Mouse (Mus musculus) frontal cortex, postnatal 25 days (tissue): ENCODE data around the gene Arhgap27.

ENCODE experiments used
- DNase-seq, 2 experiments: peaks; one replicate each; pipeline ENCODE4 v3.0.0; 2022; ENCODE audit warnings: low spot score in 2 of 2

The Arhgap27 gene

GRCm38 (mm10) chr11:103381505-103381904 lies 18.0 kb upstream of the Arhgap27 start:
- no peak for DNase-seq

- DNase-seq = no peak
Observed at GRCm38 (mm10) chr11:103380460-103380859, 17.0 kb upstream of the Arhgap27 start.

- DNase-seq = no peak
Observed at GRCm38 (mm10) chr11:103378341-103378740, 14.8 kb upstream of the Arhgap27 start.

DNA sequence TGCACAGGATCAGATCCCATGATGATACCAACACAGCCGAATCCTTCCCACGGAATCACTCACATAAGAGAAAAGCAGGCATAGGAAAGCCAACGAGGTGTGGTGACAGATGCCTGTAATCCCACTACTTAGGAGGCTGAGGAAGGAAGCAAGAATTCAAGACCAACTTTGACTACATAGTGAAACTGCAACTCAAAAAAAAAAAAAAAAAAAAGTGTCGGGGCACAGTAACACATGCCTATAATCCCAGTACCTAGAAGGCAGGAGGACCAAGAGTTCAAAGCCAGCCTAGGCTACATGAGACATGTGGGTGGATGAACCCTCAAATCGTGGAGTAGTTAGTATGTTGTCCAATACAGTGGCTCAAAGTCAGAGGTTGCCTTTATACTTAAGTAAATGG lies 12.3 kb upstream of the Arhgap27 start:
- DNase-seq = no peak

- DNase-seq = no peak
Observed at GRCm38 (mm10) chr11:103375258-103375657, 11.8 kb upstream of the Arhgap27 start.

DNA sequence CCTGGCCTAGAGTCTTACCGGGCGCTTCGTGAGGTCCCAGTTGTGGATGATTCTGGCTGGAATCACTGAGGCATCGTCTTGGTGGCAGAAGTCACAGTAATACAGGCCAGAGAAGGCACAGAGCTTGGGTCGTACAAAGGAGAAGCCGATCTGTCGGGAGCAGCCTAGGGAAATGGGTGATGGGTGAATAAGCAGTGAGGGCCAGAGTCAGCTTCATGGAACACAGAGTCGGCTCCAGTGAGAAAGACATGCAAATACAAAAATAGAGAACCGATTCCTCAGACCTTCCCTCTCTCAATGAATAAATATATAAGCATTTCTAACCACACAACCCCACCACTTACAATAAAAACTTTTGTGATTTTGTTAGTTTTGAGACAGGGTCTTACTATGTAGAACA lies 10.4 kb upstream of the Arhgap27 start:
- DNase-seq = no peak

DNA sequence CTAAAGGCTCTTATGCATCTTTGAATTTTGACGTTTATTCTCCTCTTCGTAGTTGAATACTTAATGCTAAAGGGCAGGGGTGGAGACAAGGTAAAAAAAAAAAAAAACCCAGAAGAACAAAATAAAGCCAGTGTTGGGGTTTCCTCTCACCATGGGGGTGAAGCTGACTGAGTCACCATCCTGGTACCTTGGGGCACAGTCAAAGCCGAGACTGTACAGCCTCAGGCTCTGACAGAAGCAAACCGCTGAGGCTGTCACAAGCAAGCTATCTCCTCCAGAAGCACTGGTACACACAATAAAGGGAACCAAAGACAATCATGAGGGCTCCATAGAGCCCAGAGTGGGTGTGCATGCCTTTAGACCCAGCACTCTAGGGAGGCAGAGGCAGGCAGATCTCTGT lies 9.1 kb upstream of the Arhgap27 start:
- DNase-seq = no peak

DNA sequence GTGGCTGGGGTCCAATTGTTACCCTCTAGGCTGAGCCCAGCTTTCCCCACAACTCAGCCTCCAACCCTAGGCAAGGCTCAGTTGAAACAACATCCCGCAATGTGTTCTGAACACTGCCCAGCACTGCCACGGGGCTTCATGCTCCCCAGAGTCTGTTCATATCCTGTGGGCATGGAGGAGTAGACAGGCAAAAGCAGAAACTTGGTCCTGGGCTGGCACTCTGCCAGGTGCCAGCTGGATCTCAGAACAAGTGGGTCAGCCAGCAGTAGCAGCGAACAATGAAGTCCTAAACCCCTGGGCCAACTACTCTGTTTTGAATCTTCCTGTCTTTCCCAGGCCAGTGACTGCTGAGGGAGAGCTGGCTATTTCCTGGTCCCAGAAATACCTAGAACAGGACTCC lies 8.6 kb upstream of the Arhgap27 start:
- peak in 1 of 2 experiments; percentile 33 for DNase-seq

DNA sequence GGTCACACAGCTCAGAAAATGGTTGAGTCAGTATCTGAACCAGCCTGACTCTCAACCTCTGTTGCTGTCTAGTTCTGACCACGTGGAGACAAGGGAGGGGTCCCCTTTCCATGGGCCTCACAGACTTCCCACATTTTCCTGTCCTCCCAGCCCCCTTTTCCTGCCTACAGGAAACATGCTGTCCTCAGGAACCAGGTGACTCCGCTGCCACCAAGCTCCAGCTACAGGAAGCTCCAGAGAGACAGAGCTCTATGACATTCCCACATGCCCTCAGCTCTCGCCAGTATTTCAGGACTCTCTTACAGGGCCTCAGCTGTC lies 7.7 kb upstream of the Arhgap27 start:
- no peak for DNase-seq

GRCm38 (mm10) chr11:103370397-103371221 lies 7.1 kb upstream of the Arhgap27 start:
- DNase-seq = no peak

DNA sequence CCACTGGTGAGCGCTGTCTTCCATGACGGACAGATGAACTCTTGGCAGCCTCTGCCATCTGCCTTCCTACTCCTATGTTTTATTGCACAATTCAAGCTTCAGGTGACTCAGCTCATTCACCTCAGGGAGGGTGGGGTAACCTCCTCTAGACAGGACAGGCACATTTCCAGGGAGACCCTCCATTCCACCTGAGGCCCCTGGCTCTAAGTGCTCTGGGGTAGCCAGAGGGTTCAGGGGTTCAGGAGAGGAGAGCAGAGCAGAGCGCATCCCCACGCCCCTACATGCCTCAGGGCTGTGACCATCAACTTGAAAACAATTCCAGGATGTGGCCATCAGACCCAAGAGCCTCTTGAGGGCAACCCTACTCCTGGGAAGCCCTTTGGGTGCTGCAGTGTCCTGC lies 2.0 kb upstream of the Arhgap27 start:
- no peak for DNase-seq

DNA sequence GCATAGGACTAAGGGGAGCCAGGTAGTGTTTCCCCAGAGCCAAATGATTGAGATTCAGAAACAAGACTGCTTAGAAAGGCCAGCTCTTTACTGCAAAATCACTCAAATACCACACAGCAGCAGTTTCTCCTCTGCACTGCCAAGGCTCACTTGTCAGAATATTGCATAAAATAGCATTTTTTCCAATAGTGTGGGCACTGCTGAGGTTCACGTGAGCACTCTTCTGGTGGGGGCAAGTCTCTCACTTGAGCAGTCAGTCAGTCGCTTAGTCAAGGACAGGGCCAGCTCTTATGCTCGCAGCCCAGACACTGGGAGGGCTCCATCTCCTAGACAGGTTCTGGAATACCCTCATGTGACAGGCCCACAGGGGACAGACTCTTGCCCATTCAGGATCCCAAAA lies 1.5 kb upstream of the Arhgap27 start:
- no peak for DNase-seq

- DNase-seq = no peak
Observed at GRCm38 (mm10) chr11:103364335-103364734, 843 bp upstream of the Arhgap27 start.

- DNase-seq = no peak
Observed at GRCm38 (mm10) chr11:103362521-103363181, 841 bp downstream of the Arhgap27 start.

DNA sequence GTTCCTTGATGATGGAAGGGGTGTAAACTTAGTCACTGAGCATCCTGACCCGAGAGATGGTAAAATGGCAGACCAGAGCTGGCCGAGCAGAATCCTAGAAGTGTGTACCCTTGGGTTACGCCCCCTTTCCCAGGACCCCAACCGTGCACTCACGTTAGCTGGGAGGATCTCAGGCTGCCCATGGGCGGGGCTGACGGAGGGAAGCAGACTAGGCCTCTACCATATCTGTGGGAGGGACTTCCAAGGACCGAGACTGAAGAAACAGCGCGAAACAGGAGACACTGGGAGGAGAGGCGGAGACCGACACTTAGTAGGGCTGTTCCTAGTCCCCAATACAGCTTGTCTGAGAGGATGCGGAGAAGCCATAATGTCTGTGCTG lies 1.4 kb downstream of the Arhgap27 start:
- no peak for DNase-seq

DNA sequence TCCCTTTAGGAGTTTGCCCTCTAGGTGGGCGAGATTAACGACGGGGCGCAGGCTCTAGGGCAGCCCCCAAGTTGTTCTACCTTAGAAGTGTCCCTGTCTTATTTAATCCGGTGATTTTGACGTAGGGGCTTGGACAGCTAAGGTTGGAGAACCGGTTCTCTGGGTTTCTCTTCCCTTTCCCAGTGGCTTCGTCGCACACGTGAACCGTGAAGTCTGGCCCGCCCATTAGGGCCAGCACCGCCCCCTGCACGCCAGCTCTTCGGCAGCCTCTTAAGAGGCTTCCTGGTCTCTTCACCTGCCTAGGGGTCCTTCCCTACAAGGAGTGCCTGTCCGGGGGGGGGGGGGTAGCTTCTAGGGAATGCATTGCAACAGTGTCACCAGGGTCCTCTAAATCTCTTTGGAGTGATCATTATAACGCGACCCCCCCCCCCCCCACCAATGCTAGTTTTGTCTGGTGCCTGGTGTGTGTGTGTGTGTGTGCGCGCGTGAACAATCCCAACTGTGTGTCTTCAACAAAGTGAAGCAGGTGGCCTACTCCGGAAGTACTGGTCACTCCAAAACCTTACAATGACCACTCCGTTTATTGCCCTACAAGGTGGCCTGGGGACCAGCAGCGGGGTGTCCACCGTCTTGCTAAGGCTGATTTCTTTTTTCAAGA lies 2.0 kb downstream of the Arhgap27 start:
- DNase-seq = no peak

GRCm38 (mm10) chr11:103360661-103361081 lies 2.8 kb downstream of the Arhgap27 start:
- DNase-seq = no peak

- peak; percentile 74 to 77 for DNase-seq
Observed at GRCm38 (mm10) chr11:103359841-103360641, 3.5 kb downstream of the Arhgap27 start.

- peak; percentile 35 to 48 for DNase-seq
Observed at GRCm38 (mm10) chr11:103359122-103359521, 4.4 kb downstream of the Arhgap27 start.

DNA sequence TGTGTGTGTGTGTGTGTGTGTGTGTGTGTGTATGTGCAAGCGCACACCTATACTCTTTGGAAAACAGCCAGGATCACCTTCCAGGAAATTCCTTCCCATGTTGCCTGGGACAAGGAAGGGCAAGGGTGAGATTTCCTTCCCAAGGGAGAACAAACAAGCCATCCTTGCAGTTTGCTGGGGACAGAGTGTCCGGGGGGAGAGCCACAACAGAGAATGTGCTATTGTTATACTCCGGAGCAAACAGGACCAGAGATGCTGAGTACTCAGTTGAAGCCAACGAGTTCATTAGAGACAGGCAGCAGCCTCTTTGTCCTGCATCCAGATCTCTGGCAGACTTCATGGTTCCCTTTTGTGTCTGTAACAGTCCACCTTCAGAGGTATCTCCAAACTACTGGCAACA lies 5.2 kb downstream of the Arhgap27 start:
- no peak for DNase-seq

GRCm38 (mm10) chr11:103357710-103358109 lies 5.8 kb downstream of the Arhgap27 start:
- DNase-seq = no peak
